Mouse (Mus musculus): Measurements from ENCODE around the gene Rbm45.

Rbm45 gene

DNA sequence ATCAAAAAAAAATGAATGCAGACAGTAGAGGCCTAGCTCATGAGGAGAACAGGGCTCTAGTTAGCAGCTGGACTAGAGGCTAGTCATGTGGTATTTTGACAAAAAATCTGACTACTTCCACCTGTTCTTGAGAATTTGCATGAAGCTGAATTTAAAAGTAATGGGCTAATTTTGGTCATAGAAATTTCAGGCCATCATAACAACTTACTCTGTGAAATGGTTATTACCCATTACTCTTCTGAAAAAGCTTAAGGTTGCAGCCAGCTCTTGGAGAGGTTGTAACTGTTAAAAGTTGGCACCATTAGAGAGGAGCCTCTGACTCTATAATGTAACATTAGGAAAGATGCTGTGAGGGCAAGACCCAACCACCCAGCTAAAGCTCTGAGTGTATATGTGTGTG is 16.7 kb downstream of the Rbm45 start:
- no peak for DNase-seq (ENCODE audit: low read depth, low spot score)

- DNase-seq (ENCODE audit: low read depth, low spot score), result no peak
These were observed 30.4 kb downstream of the Rbm45 start for GRCm38 (mm10) chr2:76400178-76400577.

DNA sequence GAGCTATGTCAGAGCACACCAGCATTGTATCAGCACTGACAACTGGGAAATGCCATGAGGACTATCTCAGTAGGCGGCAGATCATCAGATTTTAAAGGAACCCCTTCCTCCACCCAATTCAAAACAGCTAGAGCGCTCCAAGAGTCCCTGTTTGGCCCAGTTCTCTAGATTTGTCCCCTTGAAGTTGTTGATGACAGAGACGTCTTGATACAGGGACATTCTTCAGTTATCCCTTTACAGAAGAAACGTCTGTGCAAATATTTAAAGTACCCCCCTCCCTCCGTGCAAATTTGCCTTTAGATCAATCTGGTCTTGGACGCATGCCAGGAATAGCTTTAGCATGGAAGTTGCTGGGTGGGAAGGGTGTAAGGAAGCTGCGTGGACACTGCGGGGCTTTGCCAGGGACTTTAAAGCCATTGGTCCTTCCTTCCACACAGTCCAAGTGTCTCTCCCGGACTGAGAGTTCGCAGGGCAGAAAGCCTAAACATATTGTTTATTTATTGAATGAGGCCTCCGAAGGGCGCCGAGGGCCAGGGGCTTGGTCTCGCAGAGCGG is 35.9 kb downstream of the Rbm45 start:
- DNase-seq (ENCODE audit: low read depth, low spot score), result peak; percentile 20

DNA sequence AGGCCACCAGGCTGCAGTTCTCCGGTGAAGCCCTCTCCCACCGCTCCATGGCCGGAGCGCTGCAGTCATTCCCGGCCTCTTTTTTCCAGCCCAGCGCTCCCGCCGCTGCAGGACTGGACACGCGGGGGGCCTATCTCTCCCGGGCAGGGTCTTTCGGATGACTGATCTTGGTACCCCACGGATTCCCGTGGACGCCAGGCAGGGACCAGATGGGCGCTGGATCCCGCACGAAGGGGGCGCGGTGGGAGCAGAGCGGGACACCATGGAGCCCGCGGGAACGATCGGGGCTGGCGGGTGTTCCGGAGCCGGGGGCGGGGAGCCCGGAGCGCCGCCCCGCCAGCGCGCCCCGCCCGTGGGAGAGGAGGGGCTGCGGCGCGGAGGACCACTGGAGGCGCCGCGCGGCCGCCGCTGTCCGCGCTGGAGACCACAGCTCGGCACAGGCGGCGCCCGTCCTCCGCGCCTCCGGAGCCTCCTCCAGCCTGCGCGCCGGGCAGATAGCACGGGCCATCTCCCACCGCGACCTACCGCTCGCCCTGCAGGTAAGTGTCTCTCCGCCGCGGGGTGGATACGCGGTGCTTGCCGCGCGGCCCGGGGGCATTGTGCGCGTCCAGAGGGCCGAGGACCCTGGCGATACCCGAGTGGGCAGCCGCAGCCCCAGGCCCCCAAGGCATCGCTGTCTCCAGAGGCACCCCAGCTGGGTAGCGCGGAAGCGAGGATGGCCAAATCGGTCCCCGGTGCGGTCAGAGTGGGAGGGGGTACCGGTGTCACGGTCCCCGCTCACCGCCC is 36.6 kb downstream of the Rbm45 start, which contains the start of gene Osbpl6:
Gene Osbpl6, plus strand, starts transcription at position 358 of the 786 bp plus-strand sequence.
- peak; percentile 57 for DNase-seq (ENCODE audit: low read depth, low spot score)

- peak; percentile 54 for DNase-seq (ENCODE audit: low read depth, low spot score)
These were observed 37.2 kb downstream of the Rbm45 start for GRCm38 (mm10) chr2:76406937-76407441.

DNA sequence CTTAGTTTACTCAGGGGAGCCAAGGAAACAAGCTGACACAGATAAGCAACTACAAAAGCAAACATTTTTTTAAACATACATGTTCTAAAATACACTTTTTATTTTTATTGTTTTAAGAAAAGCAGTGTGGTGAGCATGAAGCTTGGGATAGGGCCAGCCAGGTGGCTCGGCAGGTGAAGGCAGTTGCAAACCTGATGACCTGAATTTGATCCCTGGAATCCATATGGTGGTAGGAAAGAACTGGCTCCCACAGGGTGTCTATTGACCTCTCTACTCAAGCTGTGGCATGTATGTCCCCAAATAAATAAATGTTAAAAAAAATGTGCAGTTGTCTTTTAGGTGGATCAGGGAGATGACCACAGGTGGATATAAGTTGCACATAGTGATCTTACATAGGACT is 39.7 kb downstream of the Rbm45 start:
- DNase-seq (ENCODE audit: low read depth, low spot score), result no peak

DNA sequence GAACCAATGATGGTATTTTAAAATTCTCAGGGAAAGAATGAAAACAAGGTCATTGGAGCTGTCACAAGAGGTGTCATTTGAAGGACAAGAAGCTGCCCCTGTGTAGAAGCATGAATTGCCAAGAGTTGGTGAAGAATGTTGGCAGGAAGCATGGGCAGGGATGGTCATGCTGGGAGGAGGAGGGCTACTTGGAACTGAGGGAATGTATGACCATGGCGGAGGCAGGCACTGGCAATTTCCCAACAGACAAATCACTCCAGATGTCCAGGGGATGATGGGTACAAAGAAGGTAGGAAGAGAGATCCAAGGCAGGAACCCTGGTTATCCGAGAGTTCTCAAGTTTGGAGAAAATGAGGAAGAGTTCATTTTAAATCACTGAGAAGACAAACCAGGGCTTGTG is 40.2 kb downstream of the Rbm45 start:
- DNase-seq (ENCODE audit: low read depth, low spot score), result no peak

DNA sequence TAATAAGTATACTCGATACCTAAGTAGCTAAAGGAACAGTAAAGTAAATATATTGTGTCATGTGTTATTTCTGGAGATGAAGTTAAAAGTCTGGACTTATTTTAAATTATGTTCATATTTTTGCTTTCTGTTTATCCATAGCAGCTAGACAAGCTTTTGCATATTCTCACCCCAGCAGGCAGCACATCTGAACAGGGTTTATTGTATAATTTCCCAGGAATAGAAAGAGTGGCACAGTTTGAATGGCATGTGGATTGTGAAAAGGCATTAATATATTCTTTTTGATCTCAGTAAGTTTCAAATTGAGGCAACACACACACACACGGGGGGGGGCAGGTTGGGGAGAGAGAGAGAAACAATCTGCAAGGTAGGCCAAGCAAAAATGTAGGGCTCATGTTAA is 43.1 kb downstream of the Rbm45 start:
- DNase-seq (ENCODE audit: low read depth, low spot score), result no peak

DNA sequence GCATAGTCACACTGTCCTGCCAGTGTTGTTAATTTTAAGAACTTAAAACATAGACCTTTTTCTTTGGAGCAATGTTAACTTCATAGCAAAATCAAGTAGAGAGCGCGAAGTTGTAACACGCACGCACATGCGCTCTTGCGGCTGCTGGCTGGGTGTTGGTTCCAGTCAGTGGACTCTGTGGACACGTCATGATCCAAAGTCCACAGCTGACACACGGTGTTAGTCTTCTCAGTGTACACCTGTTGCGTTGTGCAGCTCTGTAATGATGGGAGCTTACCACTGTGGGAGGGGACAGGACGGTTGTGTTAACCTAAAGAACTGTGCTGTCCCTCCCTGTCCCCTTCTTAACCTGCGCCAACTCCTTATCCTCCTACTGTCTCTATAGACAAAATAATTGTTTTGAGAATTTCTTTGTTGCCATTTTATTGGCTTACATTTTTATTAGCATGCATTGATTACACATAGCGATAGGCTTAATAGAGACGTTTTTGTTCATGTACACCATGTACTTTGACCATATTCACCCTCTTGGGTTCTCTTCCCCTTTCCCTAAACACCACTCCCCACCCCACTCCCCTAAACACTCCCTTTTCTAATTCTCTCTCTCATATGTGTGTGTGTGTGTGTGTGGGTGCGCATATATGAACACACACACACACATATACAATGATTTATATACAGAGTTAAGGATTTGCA is 47.8 kb downstream of the Rbm45 start:
- DNase-seq (ENCODE audit: low read depth, low spot score), result no peak

DNA sequence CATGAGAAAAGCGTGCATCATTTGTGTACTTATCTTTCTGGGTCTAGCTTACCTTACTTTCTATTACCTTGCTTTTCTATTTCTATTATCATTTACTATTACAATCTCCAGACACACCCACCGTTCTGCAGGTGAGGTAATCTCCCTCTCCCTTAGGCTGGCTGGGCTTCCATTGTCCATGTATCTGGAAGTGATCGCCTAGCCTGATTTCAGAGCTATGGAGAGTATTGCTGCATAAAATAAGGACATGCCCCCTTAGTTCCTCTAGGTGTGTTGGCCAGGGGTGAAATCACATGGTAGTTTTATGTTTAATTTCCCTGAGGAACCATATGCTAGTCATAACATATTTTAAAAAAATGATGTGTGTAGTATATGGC is 48.3 kb downstream of the Rbm45 start:
- DNase-seq (ENCODE audit: low read depth, low spot score), result no peak

GRCm38 (mm10) chr2:76421411-76421924 is 51.7 kb downstream of the Rbm45 start:
- no peak for DNase-seq (ENCODE audit: low read depth, low spot score)

- no peak for DNase-seq (ENCODE audit: low read depth, low spot score)
These were observed 57.0 kb downstream of the Rbm45 start for GRCm38 (mm10) chr2:76426816-76427215.

- DNase-seq (ENCODE audit: low read depth, low spot score), result no peak
These were observed 59.5 kb downstream of the Rbm45 start for GRCm38 (mm10) chr2:76429318-76429717.

- DNase-seq (ENCODE audit: low read depth, low spot score), result no peak
These were observed 60.1 kb downstream of the Rbm45 start for GRCm38 (mm10) chr2:76429855-76430254.

GRCm38 (mm10) chr2:76430539-76430938 is 60.8 kb downstream of the Rbm45 start:
- no peak for DNase-seq (ENCODE audit: low read depth, low spot score)

All from forelimb bud, embryonic 11.5 days (tissue).